ENCODE assay signal across 27 mouse cellular contexts in the genomic region with DNA sequence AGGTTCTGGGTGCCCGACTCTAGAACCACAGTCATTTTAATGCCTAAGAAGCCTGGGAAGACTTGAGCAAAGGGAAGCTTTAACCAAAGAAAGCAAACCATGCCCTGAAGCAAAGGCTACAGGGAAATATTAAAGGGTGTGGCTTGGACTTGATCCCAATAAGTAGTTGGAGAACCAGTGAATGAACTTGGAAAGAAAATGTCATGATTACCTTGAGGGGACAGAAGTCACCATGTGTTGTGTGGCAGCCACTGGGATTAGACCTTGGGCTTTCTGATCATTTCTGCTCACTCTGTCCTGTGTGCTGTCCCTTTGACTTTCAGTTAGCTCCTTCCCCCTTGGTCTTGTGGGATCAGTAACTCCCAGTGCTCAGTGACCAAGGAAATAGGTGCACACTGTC. TPM values are rescaled to one million over a fixed set of nuclear protein-coding genes. Genes with fewer than 3 reads are reported as not detected.
A peak's percentile ranks its signal among the peaks of the same experiment; 100 is the strongest.
DNase-seq lines count a peak whose midpoint lies in the region; TF ChIP-seq lines count a peak whose summit lies in the region.
"Had no signal": no experiment of that assay in that cellular context is flagged by ENCODE, and none has a peak within 500 bp of the region (broad histone marks: within the 10 kb centered on the region; RNA-seq: fewer than 3 reads in every experiment).

No protein-coding gene starts in this region.

- no peaks in the 10 kb centered on the region for H3K4me1 ChIP-seq in brown adipose tissue, adult 24 weeks (ENCODE audit: control insufficient read depth, insufficient read depth, insufficient read length, low read length)
- peaks cover 10% of the 10 kb centered on the region for H3K4me1 ChIP-seq in cerebellum, adult 2 months (ENCODE audit: control insufficient read depth, insufficient read depth, low read length)
- H3K4me1 ChIP-seq: embryonic facial prominence, embryonic 10.5 days; embryonic facial prominence, embryonic 13.5 days; forebrain, embryonic 12.5 days; forebrain, embryonic 15.5 days; intestine, embryonic 15.5 days had no signal

- H3K4me3 ChIP-seq in brown adipose tissue, adult 24 weeks (ENCODE audit: insufficient read depth, low read depth, low read length): no peak overlapping the region
- H3K4me3 ChIP-seq in cerebellum, adult 2 months (replicated peaks; ENCODE audit: insufficient read depth, low read depth, low read length): no peak overlapping the region
- H3K4me3 ChIP-seq: embryonic facial prominence, embryonic 10.5 days; embryonic facial prominence, embryonic 13.5 days; erythroblast, embryonic 14.5 days; forebrain, embryonic 12.5 days; forebrain, embryonic 15.5 days; heart, embryonic 12.5 days; heart, embryonic 15.5 days; hindbrain, embryonic 10.5 days; hindbrain, embryonic 13.5 days; intestine, embryonic 15.5 days had no signal

- no peak for TF ChIP-seq POLR2A in cerebellum, adult 2 months (IDR thresholded peaks at IDR 0.05; ENCODE audit: borderline replicate concordance, insufficient read depth, low read length)

- H3K27ac ChIP-seq in brown adipose tissue, adult 24 weeks (replicated peaks; ENCODE audit: low read depth, low read length): peak overlapping the region; percentile 70
- no peak overlapping the region for H3K27ac ChIP-seq in cerebellum, adult 2 months (ENCODE audit: insufficient read depth, low read length)
- H3K27ac ChIP-seq: embryonic facial prominence, embryonic 10.5 days; embryonic facial prominence, embryonic 13.5 days; forebrain, embryonic 12.5 days; forebrain, embryonic 15.5 days; heart, embryonic 15.5 days; hindbrain, embryonic 10.5 days; hindbrain, embryonic 13.5 days; intestine, embryonic 15.5 days had no signal

- TF ChIP-seq CTCF in cerebellum, adult 2 months (IDR thresholded peaks at IDR 0.05; ENCODE audit: borderline replicate concordance, insufficient read depth, low read depth, low read length): no peak

- WGBS in cerebellum, adult 2 months: 100% methylated on average over 1 of the region's 1 CpGs

- DNase-seq in adrenal gland, postnatal 14 days: peak; percentile 25
- no peak for DNase-seq in adrenal gland, adult 8-10 months
- peak; percentile 53 for DNase-seq in kidney, adult 9 months
- DNase-seq in kidney, postnatal 36 days: no peak
- DNase-seq in cerebellum, adult 2 months: no peak
- DNase-seq: adrenal gland, postnatal 36 days; B cell, adult 2 months; cerebellum, adult 11 months; cerebellum, adult 8-10 months; cerebellum, postnatal 10 days; cerebellum, postnatal 36 days; embryo, embryonic 11 days; gastrocnemius, postnatal 25 days; heart, adult 18-20 months; heart, postnatal 10 days; heart, postnatal 36 days had no signal

- H3K27me3 ChIP-seq in cerebellum, adult 2 months (ENCODE audit: control insufficient read depth, insufficient read depth, low read length): no peaks in the 10 kb centered on the region
- H3K27me3 ChIP-seq: embryonic facial prominence, embryonic 13.5 days; forebrain, embryonic 12.5 days; forebrain, embryonic 15.5 days; heart, embryonic 12.5 days; heart, embryonic 15.5 days; hindbrain, embryonic 13.5 days; intestine, embryonic 15.5 days had no signal

RNA-seq across cellular contexts. Expression of gene Etv6, which starts 38.9 kb away (rescaled TPM):
- 35.7 and 38.2 TPM in 2 replicates for total RNA-seq in adrenal gland, postnatal 14 days (2021)
- total RNA-seq in adrenal gland, adult 8-10 months (2022): 10 to 100 TPM; 40.4 to 49.6 (median 43.5) TPM
- polyA plus RNA-seq in brown adipose tissue, adult 24 weeks (2012; ENCODE audit: insufficient read depth, insufficient read length, missing spikeins): 8.6 and 10.5 TPM in 2 replicates
- 8.9 and 9.1 TPM in 2 replicates for polyA plus RNA-seq in cerebellum, adult 2 months (2012; rRNA removed)

Comparison
In these comparisons a context has a peak if more than half of its experiments do, and no peak if none do; other contexts are left out.
1. DNase-seq: peak in adrenal gland, postnatal 14 days (single experiment) and kidney, adult 9 months (single experiment); none in adrenal gland, adult 8-10 months (single experiment), kidney, postnatal 36 days (0 of 2) and cerebellum, adult 2 months (0 of 2).